Mouse (Mus musculus): Measurements from ENCODE around the gene Elovl3.
"Not testable (repeated sequence)": the region's sequence is repeated elsewhere in the genome, so short reads cannot be mapped to it uniquely, and the experiment has no call there.

Gene Elovl3

GRCm38 (mm10) chr19:46135789-46136638, 4.3 kb downstream of the Elovl3 start:
- peak; percentile 44 for DNase-seq (ENCODE audit: low read depth, low spot score)

GRCm38 (mm10) chr19:46136639-46137580, 5.2 kb downstream of the Elovl3 start:
- DNase-seq (ENCODE audit: low read depth, low spot score), result peak; percentile 30

- no peak for DNase-seq (ENCODE audit: low read depth, low spot score)
Measured at GRCm38 (mm10) chr19:46140324-46140723, 8.6 kb downstream of the Elovl3 start.

GRCm38 (mm10) chr19:46141091-46141490, 9.4 kb downstream of the Elovl3 start:
- DNase-seq (ENCODE audit: low read depth, low spot score), result no peak

- no peak for DNase-seq (ENCODE audit: low read depth, low spot score)
Measured at GRCm38 (mm10) chr19:46147511-46148371, 16.0 kb downstream of the Elovl3 start, which contains the start of gene Pitx3. TSS of gene Pitx3 (minus strand) at chr19:46148326.

GRCm38 (mm10) chr19:46148372-46148760, 16.7 kb downstream of the Elovl3 start:
- peak; percentile 85 for DNase-seq (ENCODE audit: low read depth, low spot score)

- no peak for DNase-seq (ENCODE audit: low read depth, low spot score)
Measured at GRCm38 (mm10) chr19:46149091-46149490, 17.4 kb downstream of the Elovl3 start.

GRCm38 (mm10) chr19:46152127-46152803, 20.6 kb downstream of the Elovl3 start, which contains the start of gene Gbf1:
TSS of gene Gbf1 (plus strand) at chr19:46152509.
- DNase-seq (ENCODE audit: low read depth, low spot score), result peak; percentile 100

- DNase-seq (ENCODE audit: low read depth, low spot score), result no peak
Measured at GRCm38 (mm10) chr19:46165950-46166349, 34.3 kb downstream of the Elovl3 start.

GRCm38 (mm10) chr19:46167169-46167568, 35.5 kb downstream of the Elovl3 start:
- not testable (repeated sequence) for DNase-seq (ENCODE audit: low read depth, low spot score)

- DNase-seq (ENCODE audit: low read depth, low spot score), result no peak
Measured at GRCm38 (mm10) chr19:46169396-46169795, 37.7 kb downstream of the Elovl3 start.

GRCm38 (mm10) chr19:46169913-46170312, 38.2 kb downstream of the Elovl3 start:
- DNase-seq (ENCODE audit: low read depth, low spot score), result no peak

- peak; percentile 68 for DNase-seq (ENCODE audit: low read depth, low spot score)
Measured at GRCm38 (mm10) chr19:46172541-46172940, 40.8 kb downstream of the Elovl3 start.

- DNase-seq (ENCODE audit: low read depth, low spot score), result no peak
Measured at GRCm38 (mm10) chr19:46175173-46175572, 43.5 kb downstream of the Elovl3 start.

- no peak for DNase-seq (ENCODE audit: low read depth, low spot score)
Measured at GRCm38 (mm10) chr19:46177046-46177445, 45.3 kb downstream of the Elovl3 start.

GRCm38 (mm10) chr19:46180274-46180673, 48.6 kb downstream of the Elovl3 start:
- DNase-seq (ENCODE audit: low read depth, low spot score), result no peak

- DNase-seq (ENCODE audit: low read depth, low spot score), result no peak
Measured at GRCm38 (mm10) chr19:46182241-46182640, 50.5 kb downstream of the Elovl3 start.
